7 mouse cellular contexts compared by ENCODE assay signal in genomic region chr7:112807401-112807751, GRCm38 (mm10).
DNase-seq lines count a peak whose midpoint lies in the region; ATAC-seq and TF ChIP-seq lines count a peak whose summit lies in the region.

No protein-coding gene starts in this region.

- peaks cover 47% of the 10 kb centered on the region for H3K4me1 ChIP-seq in embryonic facial prominence, embryonic 15.5 days
- H3K4me1 ChIP-seq in hindbrain, embryonic 12.5 days, result peaks cover 41% of the 10 kb centered on the region
- peaks cover 45% of the 10 kb centered on the region for H3K4me1 ChIP-seq in limb, embryonic 14.5 days (ENCODE audit: control insufficient read depth, insufficient read depth, low read length)
- H3K4me1 ChIP-seq in neural tube, embryonic 15.5 days, result peaks cover 34% of the 10 kb centered on the region

- 5% methylated on average over 6 of the region's 6 CpGs for WGBS in embryonic facial prominence, embryonic 15.5 days
- 1% methylated on average over 6 of the region's 6 CpGs for WGBS in hindbrain, embryonic 12.5 days
- under 1% methylated on average over 6 of the region's 6 CpGs for WGBS in limb, embryonic 14.5 days
- WGBS in neural tube, embryonic 15.5 days, result 6% methylated on average over 6 of the region's 6 CpGs

- TF ChIP-seq POLR2A in limb, embryonic 14.5 days (IDR thresholded peaks at IDR 0.05; ENCODE audit: borderline replicate concordance, extremely low read depth, insufficient read depth, insufficient read length), result no peak

- peak overlapping the region; percentile 49 for H3K4me2 ChIP-seq in embryonic facial prominence, embryonic 15.5 days (replicated peaks)
- H3K4me2 ChIP-seq in hindbrain, embryonic 12.5 days (replicated peaks), result peak overlapping the region; percentile 35
- peak overlapping the region; percentile 47 for H3K4me2 ChIP-seq in limb, embryonic 14.5 days (replicated peaks; ENCODE audit: low read depth, low read length, severe bottlenecking)
- H3K4me2 ChIP-seq in neural tube, embryonic 15.5 days, result peak overlapping the region; percentile 41

- H3K9me3 ChIP-seq in embryonic facial prominence, embryonic 15.5 days (replicated peaks), result no peaks in the 10 kb centered on the region
- no peaks in the 10 kb centered on the region for H3K9me3 ChIP-seq in hindbrain, embryonic 12.5 days (replicated peaks)
- H3K9me3 ChIP-seq in limb, embryonic 14.5 days (ENCODE audit: control insufficient read depth, low read length), result no peaks in the 10 kb centered on the region
- H3K9me3 ChIP-seq in neural tube, embryonic 15.5 days (replicated peaks), result no peaks in the 10 kb centered on the region

- no peaks in the 10 kb centered on the region for H3K27me3 ChIP-seq in embryonic facial prominence, embryonic 15.5 days
- H3K27me3 ChIP-seq in hindbrain, embryonic 12.5 days, result no peaks in the 10 kb centered on the region
- H3K27me3 ChIP-seq in limb, embryonic 14.5 days (ENCODE audit: control insufficient read depth, insufficient read depth, low read length), result no peaks in the 10 kb centered on the region
- H3K27me3 ChIP-seq in neural tube, embryonic 15.5 days (replicated peaks), result no peaks in the 10 kb centered on the region

- H3K27ac ChIP-seq in embryonic facial prominence, embryonic 15.5 days (replicated peaks), result peak overlapping the region; percentile 85
- peak overlapping the region; percentile 64 for H3K27ac ChIP-seq in hindbrain, embryonic 12.5 days
- peak overlapping the region; percentile 79 for H3K27ac ChIP-seq in limb, embryonic 14.5 days (replicated peaks; ENCODE audit: low read depth, low read length)
- peak overlapping the region; percentile 56 for H3K27ac ChIP-seq in neural tube, embryonic 15.5 days (replicated peaks)

- ATAC-seq in embryonic facial prominence, embryonic 15.5 days (ENCODE audit: insufficient number of reproducible peaks, low FRiP score, low TSS enrichment, low read depth), result peak; percentile 65; the same call in 1 of the 2 replicates
- ATAC-seq in hindbrain, embryonic 12.5 days (ENCODE audit: low FRiP score), result peak; percentile 17; the same call in 1 of the 2 replicates
- ATAC-seq in limb, embryonic 14.5 days (ENCODE audit: low FRiP score, low read depth), result peak; percentile 86
- 0 out of 2 replicates have a peak, but pooled peaks have one; percentile 34 for ATAC-seq in neural tube, embryonic 15.5 days (ENCODE audit: low FRiP score)

- peak; percentile 48 for DNase-seq in brain, adult 2 months (ENCODE audit: low read depth, low spot score)
- peak; percentile 78 for DNase-seq in limb, embryonic 14.5 days (ENCODE audit: low spot score)
- no peak for DNase-seq in thymus, postnatal 10 days (ENCODE audit: low spot score in 2 of 2)
- DNase-seq in spleen, adult 18-20 months, result no peak

- H3K9ac ChIP-seq in embryonic facial prominence, embryonic 15.5 days, result no peak overlapping the region
- H3K9ac ChIP-seq in hindbrain, embryonic 12.5 days, result no peak overlapping the region
- H3K9ac ChIP-seq in limb, embryonic 14.5 days (ENCODE audit: low read depth, low read length, severe bottlenecking), result no peak overlapping the region
- H3K9ac ChIP-seq in neural tube, embryonic 15.5 days (replicated peaks), result no peak overlapping the region

- H3K36me3 ChIP-seq in embryonic facial prominence, embryonic 15.5 days, result no peaks in the 10 kb centered on the region
- no peaks in the 10 kb centered on the region for H3K36me3 ChIP-seq in hindbrain, embryonic 12.5 days
- no peaks in the 10 kb centered on the region for H3K36me3 ChIP-seq in limb, embryonic 14.5 days (ENCODE audit: control insufficient read depth, insufficient read depth, low read length)
- no peaks in the 10 kb centered on the region for H3K36me3 ChIP-seq in neural tube, embryonic 15.5 days

- peak overlapping the region; percentile 28 for H3K4me3 ChIP-seq in embryonic facial prominence, embryonic 15.5 days (replicated peaks)
- no peak overlapping the region for H3K4me3 ChIP-seq in hindbrain, embryonic 12.5 days
- H3K4me3 ChIP-seq in limb, embryonic 14.5 days (replicated peaks; ENCODE audit: low read length), result peak overlapping the region; percentile 25
- H3K4me3 ChIP-seq in neural tube, embryonic 15.5 days (replicated peaks), result peak overlapping the region; percentile 3; the same call in 1 of the 2 replicates

Comparison
In these comparisons a context has a peak if more than half of its experiments do, and no peak if none do; other contexts are left out.
1. DNase-seq: peak in brain, adult 2 months (single experiment) and limb, embryonic 14.5 days (single experiment); none in thymus, postnatal 10 days (0 of 2) and spleen, adult 18-20 months (0 of 2).
2. ATAC-seq: peak in every context shown above with its lines; median percentile 86 in limb, embryonic 14.5 days; 65 in embryonic facial prominence, embryonic 15.5 days; 34 in neural tube, embryonic 15.5 days; 17 in hindbrain, embryonic 12.5 days.
3. Peak in every context shown above with its lines, with median percentiles within 50 percentile points of each other: H3K27ac ChIP-seq and H3K4me2 ChIP-seq.